Mouse (Mus musculus) retina, postnatal 7 days (tissue): ENCODE results near the gene Fgfr2.
"Not testable (repeated sequence)": the region's sequence is repeated elsewhere in the genome, so short reads cannot be mapped to it uniquely, and the experiment has no call there.

ENCODE experiments used
- DNase-seq: peaks from one replicate; pipeline ENCODE4 v3.0.0-alpha.2; 2012; ENCODE audit warnings: low read depth, low spot score

The Fgfr2 gene

GRCm38 (mm10) chr7:131223086-131223485, 1900.1 kb downstream of the Fgfr2 start:
- DNase-seq = peak; percentile 6

DNA sequence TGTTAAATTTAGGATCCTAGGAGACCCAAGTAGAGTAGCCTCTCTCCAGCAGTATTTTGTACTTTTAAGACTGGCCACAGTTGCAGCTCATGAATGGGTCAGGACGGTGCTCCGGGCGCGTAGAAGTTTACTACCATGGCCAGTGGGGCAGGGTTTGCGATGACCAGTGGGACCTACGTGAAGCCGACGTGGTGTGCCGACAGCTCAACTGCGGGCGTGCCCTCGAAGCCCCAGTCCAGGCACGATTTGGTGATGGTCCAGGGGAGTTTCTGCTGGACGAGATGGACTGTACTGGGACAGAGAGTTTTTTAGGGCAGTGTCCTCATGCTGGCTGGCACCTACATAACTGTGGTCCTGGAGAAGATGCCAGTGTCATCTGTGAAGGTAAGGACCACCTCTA, 1935.2 kb downstream of the Fgfr2 start:
- DNase-seq = no peak

GRCm38 (mm10) chr7:131187047-131187446, 1936.1 kb downstream of the Fgfr2 start:
- DNase-seq = no peak

DNA sequence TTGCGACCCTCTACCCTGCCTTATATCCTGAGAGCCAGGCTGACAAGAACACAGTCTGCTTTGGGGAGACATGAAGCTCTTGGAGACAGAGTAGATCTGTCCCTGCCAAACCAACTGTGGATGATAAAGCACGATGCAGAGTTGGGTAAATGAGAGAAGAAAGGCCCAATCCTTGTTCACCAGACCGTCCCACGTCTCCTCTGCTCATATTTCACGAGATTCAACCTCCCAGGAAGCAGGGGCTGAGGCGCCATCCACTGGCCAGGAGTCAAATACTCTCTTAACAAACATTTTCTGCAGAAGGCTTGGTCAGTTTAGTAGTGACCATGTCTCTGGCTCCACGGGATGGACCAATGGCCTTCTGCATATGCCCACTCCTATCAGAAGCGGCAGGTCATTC, 1938.8 kb downstream of the Fgfr2 start:
- DNase-seq = no peak

GRCm38 (mm10) chr7:131182685-131183084, 1940.5 kb downstream of the Fgfr2 start:
- peak; percentile 2 for DNase-seq

DNA sequence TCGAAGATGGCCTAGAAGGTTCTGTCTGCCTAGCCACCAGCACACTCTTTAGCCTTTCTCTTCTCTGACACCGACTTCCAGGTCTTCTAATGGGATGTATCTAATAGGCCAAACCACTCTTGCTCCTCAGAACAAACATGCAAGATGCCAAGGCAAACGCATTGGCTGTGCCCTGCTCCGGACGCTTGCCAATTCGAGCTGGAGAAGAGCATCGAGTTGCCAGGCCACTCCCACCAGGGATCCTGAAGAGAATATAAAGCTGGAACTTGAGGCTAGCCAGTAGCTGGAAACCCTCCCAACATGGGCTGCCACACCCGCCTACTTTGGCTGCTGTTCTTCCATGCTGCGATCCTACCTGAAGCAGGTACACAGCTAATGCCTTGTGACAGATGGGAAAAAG, 1949.0 kb downstream of the Fgfr2 start, which contains the start of gene 5430419D17Rik:
5430419D17Rik (plus strand) TSS at position 282 of the 400 bp plus-strand sequence.
- DNase-seq = no peak

DNA sequence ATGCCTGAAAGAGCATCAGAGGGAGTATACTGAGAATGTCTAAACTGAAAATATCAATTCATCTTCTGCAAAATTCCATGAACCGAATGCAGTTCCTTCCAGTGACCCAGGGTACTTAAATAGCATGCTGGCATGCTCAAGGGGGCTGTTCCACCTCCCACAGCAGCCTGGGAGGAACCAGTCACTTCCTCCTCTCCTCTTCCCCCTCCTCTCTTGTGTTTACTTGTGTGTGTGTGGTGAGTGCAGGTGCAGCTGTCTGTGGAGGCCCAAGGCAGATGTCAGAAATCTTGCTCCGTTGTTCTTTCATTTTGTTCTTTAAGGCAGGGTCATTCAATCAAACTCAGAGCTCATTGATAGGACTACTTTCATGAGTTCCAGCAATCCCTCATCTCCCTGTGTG, 1954.1 kb downstream of the Fgfr2 start:
- DNase-seq = no peak

DNA sequence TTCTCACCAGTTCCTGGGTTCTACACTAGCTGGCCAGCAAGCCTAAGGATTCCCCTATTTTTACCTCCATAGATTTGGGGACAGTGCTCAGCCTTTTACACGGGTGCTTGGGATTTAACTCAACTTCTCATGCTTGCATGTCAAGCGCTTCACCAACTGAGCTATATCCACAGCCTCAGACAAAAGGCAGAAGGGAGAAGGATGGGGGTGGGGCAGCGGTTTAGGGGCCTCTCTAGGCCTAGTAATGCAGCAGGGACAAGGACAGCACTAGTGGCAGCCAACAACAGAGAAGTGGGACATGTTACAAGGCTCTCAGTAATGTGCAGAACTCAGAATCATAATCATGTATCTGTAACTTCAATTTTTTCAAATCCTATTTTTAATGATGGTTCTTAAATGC, 1955.4 kb downstream of the Fgfr2 start:
- no peak for DNase-seq

DNA sequence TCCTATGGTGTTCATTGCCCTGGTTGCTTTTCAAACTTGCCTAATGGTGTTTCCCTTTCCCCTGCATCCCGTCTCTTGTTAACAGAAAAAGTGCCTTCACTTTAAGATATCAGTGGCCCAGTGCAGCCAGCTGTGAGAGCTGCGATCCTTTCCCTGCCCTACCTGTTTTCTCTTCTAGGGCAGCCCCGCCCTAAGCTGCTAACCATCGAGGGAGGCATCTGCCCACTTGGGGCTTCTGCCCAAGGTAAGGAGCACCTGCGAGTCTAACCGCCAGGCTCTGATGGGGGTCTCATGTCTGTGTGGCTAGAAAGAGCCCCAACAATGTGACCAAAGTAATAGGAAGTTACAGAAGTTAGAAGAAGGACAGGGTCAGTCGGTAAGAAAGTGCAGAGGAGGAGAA, 1960.9 kb downstream of the Fgfr2 start:
- no peak for DNase-seq

GRCm38 (mm10) chr7:131153044-131153443, 1970.1 kb downstream of the Fgfr2 start:
- no peak for DNase-seq

DNA sequence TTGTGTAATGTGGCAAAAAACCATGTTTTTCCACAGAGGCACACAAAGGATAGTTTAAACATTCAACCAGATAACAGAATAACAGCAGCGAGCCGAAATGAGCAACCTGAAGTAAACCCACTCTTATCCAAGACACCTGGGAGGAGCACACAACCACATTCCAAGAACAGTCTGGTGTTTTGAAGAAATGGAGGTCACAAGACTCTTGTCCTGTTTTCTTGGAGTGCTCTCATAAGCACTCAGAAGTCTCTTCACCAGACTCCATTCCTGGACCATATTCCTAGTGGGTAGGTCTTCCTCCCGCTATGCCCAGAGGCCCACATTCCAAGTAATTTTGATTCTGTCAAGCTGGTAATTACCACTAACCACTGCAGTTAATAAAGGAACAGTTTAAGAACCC, 1973.0 kb downstream of the Fgfr2 start:
- no peak for DNase-seq

GRCm38 (mm10) chr7:131146214-131146613, 1976.9 kb downstream of the Fgfr2 start, which contains the start of gene 4933402N03Rik:
4933402N03Rik (minus strand) TSS chr7:131146314.
- no peak for DNase-seq

DNA sequence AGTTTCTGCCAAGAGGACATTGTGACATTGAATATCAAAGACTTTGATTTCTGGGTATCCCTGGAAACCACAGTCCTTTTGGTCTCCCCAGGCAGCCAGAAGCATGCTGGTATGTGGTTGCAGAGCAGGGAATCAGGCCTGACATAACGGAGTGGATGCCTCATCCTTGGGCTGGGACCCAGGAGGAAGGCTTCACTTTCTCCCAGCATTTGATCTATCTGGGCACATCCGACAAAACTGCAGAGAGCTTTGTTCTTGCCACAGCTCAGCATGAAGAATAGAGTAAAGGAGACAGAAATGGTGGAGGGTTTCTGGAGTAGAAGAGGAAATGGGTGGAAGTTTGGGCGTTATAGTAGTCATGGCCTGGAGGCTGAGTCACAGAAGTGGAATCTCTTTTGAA, 1990.0 kb downstream of the Fgfr2 start:
- no peak for DNase-seq

- no peak for DNase-seq
These were observed 1993.1 kb downstream of the Fgfr2 start for GRCm38 (mm10) chr7:131130021-131130420.

- DNase-seq = no peak
These were observed 2000.8 kb downstream of the Fgfr2 start for GRCm38 (mm10) chr7:131122210-131122807.

GRCm38 (mm10) chr7:131114434-131114833, 2008.7 kb downstream of the Fgfr2 start:
- no peak for DNase-seq

DNA sequence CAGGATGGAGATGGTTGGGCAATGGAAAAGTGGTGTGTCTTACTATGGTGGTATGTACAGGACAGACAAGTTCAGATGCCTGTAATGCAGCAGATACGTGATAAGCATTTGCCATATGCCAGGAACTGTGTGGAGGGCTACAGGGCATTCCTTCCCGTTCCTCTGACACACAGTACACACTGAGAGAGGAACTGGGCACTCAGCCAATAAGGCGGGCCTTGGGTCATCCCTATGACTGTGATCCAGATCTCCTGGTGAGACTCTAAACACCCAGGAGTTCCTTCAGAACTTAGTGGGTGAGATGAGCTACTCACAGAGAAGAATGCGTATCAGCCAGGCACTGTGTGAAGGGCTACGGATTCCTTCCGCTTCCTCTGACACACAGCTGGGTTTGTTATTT, 2009.5 kb downstream of the Fgfr2 start:
- no peak for DNase-seq

DNA sequence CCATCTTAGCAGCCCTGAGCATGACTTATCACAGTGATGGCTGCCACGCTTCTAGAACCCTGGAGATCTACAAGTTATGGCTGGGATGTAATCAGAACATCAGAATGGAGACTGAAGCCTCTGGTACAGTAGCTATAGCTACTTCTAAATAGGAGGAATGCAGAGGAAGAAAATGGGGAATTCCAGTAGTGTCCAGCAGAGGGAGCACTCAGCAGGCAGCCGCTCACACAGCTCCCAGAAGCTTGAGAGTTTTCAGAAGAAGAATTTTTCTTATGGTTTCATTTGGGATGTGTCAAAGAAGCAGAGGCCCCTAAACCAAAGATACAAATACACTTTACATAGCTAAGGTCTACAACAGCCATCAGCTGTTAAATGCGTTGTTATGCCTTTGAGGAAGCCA, 2010.7 kb downstream of the Fgfr2 start:
- DNase-seq = peak; percentile 31

GRCm38 (mm10) chr7:131082403-131082802, 2040.7 kb downstream of the Fgfr2 start:
- not testable (repeated sequence) for DNase-seq

DNA sequence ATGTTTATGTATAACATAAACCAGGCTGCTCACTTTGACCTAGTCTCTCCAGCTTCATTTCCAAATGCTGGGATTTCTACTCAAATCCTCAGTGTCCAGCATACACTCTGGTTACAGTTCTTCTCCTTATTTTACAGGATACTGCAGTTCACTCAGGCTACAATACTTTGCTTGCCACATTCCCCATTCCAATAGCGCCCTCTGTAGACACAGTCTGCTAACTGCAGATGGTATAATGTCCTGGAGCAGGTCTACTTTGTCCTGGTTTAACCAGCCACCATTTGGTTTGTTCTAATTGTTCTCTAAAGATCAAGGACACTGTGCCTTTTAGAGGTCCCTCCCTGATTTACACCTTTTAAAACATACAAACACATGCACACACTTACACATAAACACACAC, 2047.2 kb downstream of the Fgfr2 start:
- DNase-seq = no peak

DNA sequence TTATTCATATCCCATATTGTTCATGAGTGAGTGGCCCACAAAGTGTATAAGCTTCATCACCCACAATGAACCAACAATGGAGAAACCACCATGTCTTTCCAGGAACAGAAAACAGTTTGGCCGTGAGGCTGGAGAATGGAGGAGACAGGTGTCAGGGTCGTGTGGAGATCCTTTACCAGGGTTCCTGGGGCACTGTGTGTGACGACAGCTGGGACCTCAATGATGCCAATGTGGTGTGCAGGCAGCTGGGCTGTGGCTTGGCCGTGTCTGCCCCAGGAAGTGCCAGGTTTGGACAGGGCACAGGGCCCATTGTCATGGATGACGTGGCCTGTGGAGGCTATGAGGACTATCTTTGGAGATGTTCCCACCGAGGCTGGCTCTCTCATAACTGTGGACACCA, 2049.1 kb downstream of the Fgfr2 start:
- DNase-seq = not testable (repeated sequence)

DNA sequence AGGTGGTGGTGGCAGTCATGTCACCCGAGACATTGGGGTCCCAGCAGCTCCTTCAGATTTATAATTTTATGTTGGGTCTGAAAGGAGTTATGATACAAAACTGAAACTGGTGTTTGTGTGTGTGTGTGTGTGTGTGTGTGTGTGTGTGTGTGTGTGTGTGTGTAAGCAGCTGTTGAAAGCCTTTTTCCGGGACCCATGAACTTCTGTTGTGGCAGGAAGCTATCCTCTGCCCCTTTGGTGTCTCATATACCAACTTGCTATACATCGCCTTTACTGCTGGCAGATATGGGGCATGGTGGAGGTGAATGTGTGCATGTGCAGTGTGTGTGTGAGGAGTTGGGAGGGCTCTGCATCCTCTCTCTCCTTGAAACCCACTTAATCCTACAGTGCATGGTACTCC, 2049.7 kb downstream of the Fgfr2 start:
- DNase-seq = not testable (repeated sequence)

DNA sequence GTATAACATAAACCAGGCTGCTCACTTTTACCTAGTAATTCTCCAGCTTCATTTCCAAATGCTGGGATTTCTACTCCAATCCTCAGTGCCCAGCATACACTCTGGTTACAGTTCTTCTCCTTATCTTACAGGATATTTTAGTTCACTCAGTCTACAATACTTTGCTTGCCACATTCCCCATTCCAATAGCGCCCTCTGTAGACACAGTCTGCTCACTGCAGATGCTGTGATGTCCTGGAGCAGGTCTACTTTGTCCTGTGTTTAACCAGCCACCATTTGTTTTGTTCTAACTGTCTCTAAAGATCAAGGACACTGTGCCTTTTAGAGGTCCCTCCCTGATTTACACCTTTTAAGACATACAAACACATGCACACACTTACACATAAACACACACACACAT, 2055.0 kb downstream of the Fgfr2 start:
- DNase-seq = not testable (repeated sequence)

DNA sequence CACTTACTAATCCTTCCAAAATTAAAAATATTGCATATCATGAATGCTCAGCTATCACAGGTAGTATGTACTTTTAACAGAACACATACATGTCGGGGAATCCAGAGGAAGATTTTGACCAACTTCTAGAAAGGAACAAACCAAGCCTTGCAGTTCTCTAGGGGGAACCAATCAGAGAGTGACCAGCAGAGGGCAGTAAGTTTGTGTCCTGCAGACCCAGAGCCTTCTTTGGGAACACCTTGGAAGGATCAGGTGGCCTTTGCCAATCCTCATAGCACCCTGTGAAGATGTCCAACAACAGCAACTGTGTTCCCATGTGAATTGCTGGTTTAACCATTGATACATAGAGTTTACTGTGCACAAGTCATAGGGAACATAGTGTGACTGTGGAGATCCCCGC, 2060.6 kb downstream of the Fgfr2 start:
- no peak for DNase-seq
